Mouse (Mus musculus) c-Kit-negative CD71-positive TER-119-positive erythroid progenitor cells, embryonic 14.5 days (primary cell): ENCODE results near the gene Mycl.

Experiments
- DNase-seq: peaks from one replicate; pipeline ENCODE4 v3.0.0-alpha.2; 2013; ENCODE audit warnings: low read depth, low spot score

Mycl gene

GRCm38 (mm10) chr4:122995404-122996220, at the start of gene Mycl:
Gene Mycl (plus strand): TSS chr4:122995652.
- DNase-seq, result no peak

DNA sequence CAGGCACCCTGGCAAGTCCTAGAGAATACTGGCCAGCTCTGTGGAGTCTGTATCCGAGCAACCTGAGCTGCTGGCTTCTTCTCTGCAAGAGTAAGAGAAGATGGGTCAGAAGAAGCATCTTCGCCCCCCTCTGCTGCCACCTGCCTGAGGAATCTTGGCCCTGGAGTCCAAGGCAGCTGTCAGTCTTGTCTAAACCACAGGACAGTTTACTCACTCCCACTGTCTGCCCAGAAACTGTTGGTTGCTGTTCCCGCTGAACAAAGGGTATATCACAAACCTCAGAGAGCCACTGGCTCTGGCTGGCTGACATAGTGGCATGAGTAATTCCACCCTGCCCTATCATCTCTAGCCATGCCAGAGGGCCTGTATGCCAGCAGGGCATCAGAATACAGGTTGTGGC, 48.2 kb upstream of the Mycl start:
- DNase-seq, result no peak

GRCm38 (mm10) chr4:122949096-122949495, 46.4 kb upstream of the Mycl start:
- DNase-seq, result no peak

DNA sequence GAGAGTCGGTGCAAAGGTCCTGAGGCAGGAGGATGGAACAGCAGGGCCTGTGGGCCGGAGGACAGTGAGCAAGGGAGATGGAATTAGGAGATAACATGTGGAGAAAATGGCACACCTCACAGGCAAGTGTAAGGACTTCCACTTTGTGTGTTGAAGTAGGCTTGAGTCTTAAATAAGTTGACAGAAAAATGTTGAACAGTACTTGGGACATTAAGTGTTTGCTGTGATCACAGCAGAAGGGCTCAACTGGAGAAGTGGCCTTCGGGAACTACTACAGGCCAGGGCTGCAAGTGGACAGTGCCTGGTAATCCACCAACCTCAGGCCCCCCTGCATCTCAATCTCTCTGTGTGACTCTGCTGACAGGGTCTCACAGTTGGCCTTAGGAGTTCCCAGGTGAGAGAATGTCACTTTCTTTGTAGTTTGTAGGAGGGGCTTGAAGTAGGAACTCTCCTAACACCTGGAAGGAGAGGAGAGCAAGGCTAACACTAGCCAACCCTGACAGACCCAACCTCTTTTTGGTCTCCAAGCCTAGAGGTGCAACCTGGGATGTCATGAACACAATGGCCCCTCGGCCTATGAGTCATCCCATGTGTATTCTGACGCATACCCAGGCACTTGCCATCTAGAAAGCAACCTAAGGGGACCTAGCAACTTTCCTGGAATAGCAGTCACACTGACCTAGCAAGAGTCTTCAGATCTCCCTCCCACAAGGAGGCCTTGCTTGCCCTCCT, 40.6 kb upstream of the Mycl start:
- DNase-seq, result peak; percentile 9

DNA sequence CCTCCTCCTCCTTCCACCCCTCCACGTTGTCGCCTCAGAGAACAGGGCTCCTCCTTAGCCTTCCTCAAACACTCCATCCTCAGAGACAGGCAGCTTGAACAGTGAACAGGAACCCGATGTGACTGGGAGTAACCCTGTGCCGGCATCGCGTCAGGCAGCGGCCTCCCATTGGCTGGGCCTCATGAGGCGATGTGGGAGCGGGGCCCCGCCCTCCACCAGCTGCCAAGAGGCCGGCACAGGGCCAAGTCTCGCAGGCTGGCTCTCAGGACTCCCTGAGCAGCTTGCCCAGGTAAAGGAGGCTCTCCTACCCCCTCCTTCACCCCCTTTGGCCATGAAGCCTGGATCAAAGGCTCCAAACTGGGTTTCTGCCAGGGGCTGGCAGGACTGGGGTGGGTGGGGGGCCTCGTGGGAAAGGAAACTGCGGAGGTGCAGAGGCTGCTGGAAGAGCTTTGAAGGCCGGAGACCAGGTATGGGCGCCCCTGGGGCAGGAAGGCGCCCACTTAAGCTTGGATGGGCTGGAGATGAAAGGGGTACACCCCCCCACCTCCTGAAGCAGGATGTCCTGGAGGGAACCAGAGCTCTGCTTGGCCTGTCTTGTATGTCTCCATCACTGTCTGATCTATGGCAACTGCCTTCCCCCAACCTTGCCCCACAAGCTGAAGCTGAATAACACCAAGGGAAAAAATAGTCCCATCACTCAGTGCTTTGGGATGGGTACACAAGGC, 39.9 kb upstream of the Mycl start:
- peak; percentile 31 for DNase-seq

DNA sequence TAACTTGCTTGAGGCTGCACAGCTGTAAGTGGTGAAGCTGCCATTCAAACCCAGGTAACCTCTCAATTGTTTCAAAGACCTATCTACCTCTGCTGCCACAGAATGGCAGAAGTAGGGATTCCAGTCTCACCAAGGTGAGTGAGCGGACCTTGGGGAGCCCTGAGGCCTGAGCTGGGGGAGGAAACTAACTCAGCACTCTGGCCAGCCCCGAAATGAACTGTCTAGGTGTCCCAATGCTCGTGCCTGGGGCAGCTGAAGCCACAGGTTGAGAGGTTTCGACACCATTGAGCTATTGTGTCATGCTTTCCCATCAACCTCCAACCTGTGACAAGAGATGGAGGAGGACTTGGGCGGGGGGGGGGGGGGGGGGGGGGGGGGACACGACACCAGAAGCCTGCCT, 39.2 kb upstream of the Mycl start:
- no peak for DNase-seq

GRCm38 (mm10) chr4:122958491-122959031, 36.9 kb upstream of the Mycl start:
- no peak for DNase-seq

- DNase-seq, result no peak
These were observed 35.6 kb upstream of the Mycl start for GRCm38 (mm10) chr4:122959816-122960215.

DNA sequence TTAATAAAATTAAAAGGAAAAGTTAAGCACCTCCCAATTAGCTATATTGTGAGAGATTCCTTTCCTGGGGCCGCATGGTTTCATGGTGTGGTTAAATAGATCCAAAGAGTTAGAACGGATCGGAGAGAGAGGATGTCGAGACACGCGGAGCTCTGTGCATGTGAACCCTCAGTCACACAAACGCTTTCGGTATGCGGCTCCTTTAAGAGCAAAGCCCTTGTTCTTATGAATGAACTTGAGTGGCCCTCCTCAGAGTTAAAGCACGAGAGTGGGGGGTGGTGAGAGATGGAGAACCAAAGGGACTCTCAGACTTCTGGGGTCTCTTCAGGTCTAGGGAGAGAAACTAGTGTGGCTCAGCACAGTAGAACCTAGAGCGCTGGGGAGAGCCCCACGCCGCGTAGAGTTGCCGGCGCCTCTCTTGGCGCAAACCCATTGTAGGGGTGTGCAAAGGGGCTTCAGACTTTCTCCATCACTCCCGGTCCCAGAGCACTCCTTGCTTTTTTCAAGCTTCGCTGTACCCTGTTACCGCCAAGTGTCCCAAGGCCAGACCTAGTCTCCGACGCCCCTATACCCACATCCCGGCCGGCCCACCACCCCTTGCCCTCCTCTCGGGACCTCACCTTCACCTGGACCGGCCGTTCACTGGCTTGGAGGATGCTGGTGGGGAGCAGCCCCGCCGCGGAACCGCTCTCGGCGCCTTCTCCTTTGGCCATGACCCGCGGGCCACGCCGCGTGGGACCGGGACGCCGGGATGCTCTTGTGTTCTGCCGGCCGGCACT, 34.9 kb upstream of the Mycl start:
- no peak for DNase-seq

- DNase-seq, result no peak
These were observed 34.3 kb upstream of the Mycl start, which contains the start of gene Mfsd2a for GRCm38 (mm10) chr4:122961100-122961567. Gene Mfsd2a (minus strand): TSS chr4:122961188.

- DNase-seq, result no peak
These were observed 33.9 kb upstream of the Mycl start for GRCm38 (mm10) chr4:122961589-122961988.

DNA sequence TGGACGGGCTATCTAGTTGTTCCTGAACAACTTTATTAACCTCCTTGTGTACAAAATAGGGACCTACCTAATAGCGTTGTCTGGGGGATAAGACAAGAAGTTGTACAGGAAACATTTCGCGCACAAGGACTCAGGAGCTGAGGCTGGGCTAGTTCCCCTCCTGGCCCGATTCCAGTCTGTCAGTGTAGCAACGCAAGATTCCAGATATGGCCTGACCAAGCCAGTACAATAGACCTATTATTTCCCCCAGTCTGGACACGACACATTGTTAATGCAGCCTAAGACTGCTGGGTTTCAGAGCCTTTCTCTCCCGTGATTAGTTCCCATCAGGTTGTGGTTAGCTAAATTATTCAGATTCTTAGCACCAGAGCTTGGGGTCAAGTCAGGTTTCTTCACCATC, 32.7 kb upstream of the Mycl start:
- DNase-seq, result no peak

DNA sequence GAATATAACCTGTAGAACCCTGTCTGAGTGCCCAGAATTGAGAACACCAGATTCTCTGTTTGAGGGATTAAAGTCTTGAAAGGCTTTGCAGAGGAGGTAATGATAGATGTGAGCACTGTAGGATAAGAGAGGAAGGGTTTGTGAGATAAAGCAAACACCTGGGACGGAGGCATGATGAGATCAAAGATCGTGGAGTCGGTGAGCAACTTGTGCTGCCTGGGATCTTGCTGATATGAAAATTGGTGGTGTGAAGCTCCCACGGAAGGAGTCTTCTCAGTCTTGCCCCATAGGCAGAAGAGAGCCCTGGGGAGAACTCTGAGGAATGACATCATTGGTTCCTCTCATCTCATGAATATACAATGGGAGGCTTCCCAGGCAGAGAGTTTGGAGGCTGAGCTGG, 27.3 kb upstream of the Mycl start:
- no peak for DNase-seq

DNA sequence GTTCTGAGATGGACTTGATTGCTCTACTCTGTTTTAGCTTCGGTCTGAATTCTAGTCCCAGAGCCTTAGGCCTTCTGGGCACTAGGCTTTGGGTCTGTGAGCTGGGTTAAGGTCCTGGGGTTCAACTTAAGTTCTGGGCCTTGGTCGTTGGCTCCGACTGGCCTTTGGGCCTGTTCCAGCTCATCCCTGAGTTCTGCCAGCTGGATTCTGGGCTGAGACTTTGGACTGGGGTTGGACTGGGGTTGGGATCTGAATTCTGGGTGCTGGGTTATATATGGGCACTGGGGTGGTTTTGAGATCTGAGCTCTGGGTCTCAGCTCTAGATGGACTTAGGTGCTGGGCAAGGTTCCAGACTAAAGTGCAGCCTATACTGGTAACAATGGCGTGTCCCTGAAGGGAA, 24.3 kb upstream of the Mycl start:
- DNase-seq, result no peak

DNA sequence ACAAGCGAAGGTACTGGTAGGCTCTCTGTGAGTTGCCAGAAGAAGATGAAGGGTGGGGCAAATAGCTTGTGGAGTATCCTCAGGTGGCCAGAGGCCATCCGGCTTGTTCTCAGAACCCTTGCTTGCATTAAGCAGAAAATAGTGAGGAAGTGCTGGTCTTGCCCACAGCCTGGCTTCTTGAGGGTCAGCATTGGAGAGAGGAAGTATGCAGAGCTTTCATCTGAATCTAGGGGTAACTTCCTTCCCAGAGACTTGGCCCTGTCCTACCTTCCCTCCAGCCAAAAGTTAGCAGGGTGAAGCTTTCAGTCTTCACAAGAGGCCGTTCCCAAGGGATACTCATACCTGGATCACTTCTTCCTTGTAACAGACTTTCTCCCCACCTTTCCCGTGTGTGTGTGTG, 23.8 kb upstream of the Mycl start:
- no peak for DNase-seq

GRCm38 (mm10) chr4:122972056-122972455, 23.4 kb upstream of the Mycl start:
- no peak for DNase-seq

GRCm38 (mm10) chr4:122974976-122975520, 20.4 kb upstream of the Mycl start:
- DNase-seq, result no peak

DNA sequence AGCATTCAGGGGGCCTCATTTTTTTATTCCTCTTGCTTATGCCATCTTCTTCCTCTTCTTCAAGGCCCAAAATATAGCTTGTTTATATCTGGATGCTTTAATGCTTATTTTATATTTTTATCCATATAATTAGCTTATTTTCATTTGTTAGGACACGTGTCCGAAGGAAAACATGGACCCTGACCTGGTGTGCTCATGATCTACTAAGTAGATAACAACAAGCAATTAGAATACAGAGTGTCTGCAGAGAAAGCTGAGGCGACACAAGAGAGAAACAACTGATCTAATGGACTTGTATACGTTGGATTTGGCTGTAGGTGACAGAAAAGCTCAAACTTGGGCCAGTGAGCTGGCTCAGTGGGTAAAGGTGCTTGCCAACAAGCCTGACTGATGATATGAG, 18.6 kb upstream of the Mycl start:
- no peak for DNase-seq

- no peak for DNase-seq
These were observed 16.6 kb upstream of the Mycl start for GRCm38 (mm10) chr4:122978850-122979249.

- no peak for DNase-seq
These were observed 15.6 kb upstream of the Mycl start for GRCm38 (mm10) chr4:122979826-122980225.

DNA sequence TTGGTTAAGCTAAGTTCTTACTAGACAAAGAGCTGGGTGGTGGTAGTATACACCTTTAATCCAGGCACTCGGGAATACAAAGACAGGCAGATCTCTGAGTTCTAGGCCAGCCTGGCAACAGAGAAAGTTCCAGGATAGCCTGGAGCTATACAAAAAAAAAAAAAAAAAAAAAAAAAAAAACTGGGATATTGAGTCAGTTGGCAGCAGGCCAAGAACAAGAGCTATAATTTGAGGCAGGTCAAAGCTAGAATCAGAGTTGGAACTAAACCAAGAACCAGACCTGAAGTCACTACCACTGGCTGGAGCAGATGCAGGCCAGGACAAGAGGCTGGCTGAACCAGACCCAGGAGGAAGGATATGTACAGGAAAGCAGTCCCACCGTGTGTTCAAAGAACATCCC, 14.8 kb upstream of the Mycl start:
- DNase-seq, result no peak
